Mouse (Mus musculus) heart, embryonic 13.5 days (tissue): ENCODE data around the gene Rnf126. TPM values are rescaled to one million over a fixed set of nuclear protein-coding genes. Genes with fewer than 3 reads are reported as not detected.
A peak's percentile ranks its signal among the peaks of the same experiment; 100 is the strongest.

Experiments
- ATAC-seq: fragments of 200-750 bp; cut with Nextera tagmentation; 2 replicates; pipeline ENCODE4 v1.8.0; 2017; ENCODE audit warnings: moderate TSS enrichment; ENCODE audit not compliant: insufficient number of reproducible peaks, low FRiP score, low TSS enrichment; ENCODE audit errors: extremely low read depth
- H3K27ac ChIP-seq: fragments of 300-500 bp; sonication (generic); replicated peaks from 2 replicates; pipeline ENCODE4 v1.5.1; 2015; ENCODE audit warnings: moderate library complexity, mild to moderate bottlenecking, inconsistent platforms
- H3K27me3 ChIP-seq: fragments of 300-500 bp; sonication (generic); replicated peaks from 2 replicates; pipeline ENCODE4 v1.6.1; 2015; ENCODE audit warnings: mild to moderate bottlenecking, inconsistent platforms
- H3K36me3 ChIP-seq: fragments of 300-500 bp; sonication (generic); 2 replicates; pipeline ENCODE4 v1.6.1; 2015; ENCODE audit warnings: mild to moderate bottlenecking, inconsistent platforms
- H3K4me1 ChIP-seq: fragments of 300-500 bp; sonication (generic); 2 replicates; pipeline ENCODE4 v1.6.1; 2015; ENCODE audit warnings: inconsistent platforms
- H3K4me2 ChIP-seq: fragments of 300-500 bp; sonication (generic); 2 replicates; pipeline ENCODE4 v1.6.1; 2015; ENCODE audit warnings: inconsistent platforms, mild to moderate bottlenecking, moderate library complexity
- H3K4me3 ChIP-seq: fragments of 300-500 bp; sonication (generic); 2 replicates; pipeline ENCODE4 v1.5.1; 2015; ENCODE audit warnings: moderate library complexity, mild to moderate bottlenecking, inconsistent platforms
- H3K9ac ChIP-seq: fragments of 300-500 bp; sonication (generic); 2 replicates; pipeline ENCODE4 v1.6.1; 2015; ENCODE audit warnings: inconsistent platforms, mild to moderate bottlenecking, moderate library complexity
- H3K9me3 ChIP-seq: fragments of 300-500 bp; sonication (generic); 2 replicates; pipeline ENCODE4 v1.6.1; 2016; ENCODE audit warnings: inconsistent platforms
- WGBS: fragments of 180-500 bp; shearing (Covaris S2); methylation state at CpG from one replicate; pipeline ENCODE4 v1.1.7; 2015; ENCODE audit warnings: mixed read lengths; 5-methylcytosine and 5-hydroxymethylcytosine counted together
- polyA plus RNA-seq: library from polyadenylated mRNA; unstranded; fragments of >200 nt; fragmentation: Nextera tagmentation; extraction: Ambion mirVana; gene quantifications from 2 replicates; pipeline ENCODE4 v1.2.1, GENCODE M21; 2015

Gene Rnf126
- polyA plus RNA-seq, 1 experiment from 2014 or later = 61.4 TPM

- no peak overlapping the region for H3K4me2 ChIP-seq
- H3K9ac ChIP-seq = no peak overlapping the region
- no peak overlapping the region for H3K27ac ChIP-seq
- no peaks in the 10 kb centered on the region for H3K27me3 ChIP-seq
- peaks cover 13% of the 10 kb centered on the region for H3K4me1 ChIP-seq
- peaks cover 27% of the 10 kb centered on the region for H3K9me3 ChIP-seq
- no peak for ATAC-seq
- 91% methylated on average over 15 of the region's 15 CpGs for WGBS
- H3K4me3 ChIP-seq = no peak overlapping the region
- H3K36me3 ChIP-seq = peaks cover 59% of the 10 kb centered on the region
Observed at GRCm38 (mm10) chr10:79743650-79744365, 22.9 kb downstream of the Rnf126 start.

DNA sequence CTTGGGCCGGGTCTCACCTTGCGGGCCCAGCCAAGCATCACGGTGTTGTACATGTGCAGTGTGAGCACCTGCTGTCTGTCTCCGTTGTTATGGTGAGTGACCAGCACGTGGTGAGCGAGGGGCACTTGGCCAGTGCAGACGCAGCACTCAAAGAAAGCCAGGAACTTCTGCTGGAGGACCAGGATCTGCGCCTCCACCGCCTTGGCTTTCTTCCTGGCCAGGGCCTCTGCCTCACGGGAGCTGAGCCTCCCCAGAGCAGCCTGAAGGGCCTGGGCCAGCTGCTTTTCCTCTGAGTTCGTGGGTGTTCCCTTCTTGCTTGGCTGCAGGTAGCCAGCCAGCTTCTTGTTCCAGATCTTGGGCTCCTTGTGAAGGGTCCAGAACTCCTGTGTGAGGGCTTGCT lies 23.6 kb downstream of the Rnf126 start:
- Histone ChIP-seq H3K9ac (no peak overlapping the region), H3K4me3 (no peak overlapping the region), H3K4me1 (peaks cover 13% of the 10 kb centered on the region), H3K27me3 (no peaks in the 10 kb centered on the region), H3K36me3 (peaks cover 65% of the 10 kb centered on the region), H3K4me2 (no peak overlapping the region), H3K9me3 (peaks cover 33% of the 10 kb centered on the region), H3K27ac (no peak overlapping the region)
- no peak for ATAC-seq
- WGBS = 86% methylated on average over 11 of the region's 11 CpGs

- no peak overlapping the region for H3K4me3 ChIP-seq
- H3K36me3 ChIP-seq = peaks cover 88% of the 10 kb centered on the region
- H3K27me3 ChIP-seq = peaks cover 14% of the 10 kb centered on the region
- peaks cover 56% of the 10 kb centered on the region for H3K9me3 ChIP-seq
- H3K27ac ChIP-seq = no peak overlapping the region
- no peak overlapping the region for H3K4me2 ChIP-seq
- 71% methylated on average over 11 of the region's 11 CpGs for WGBS
- ATAC-seq = no peak
- peaks cover 6% of the 10 kb centered on the region for H3K4me1 ChIP-seq
- H3K9ac ChIP-seq = no peak overlapping the region
Observed at GRCm38 (mm10) chr10:79740863-79741262, 25.9 kb downstream of the Rnf126 start.

DNA sequence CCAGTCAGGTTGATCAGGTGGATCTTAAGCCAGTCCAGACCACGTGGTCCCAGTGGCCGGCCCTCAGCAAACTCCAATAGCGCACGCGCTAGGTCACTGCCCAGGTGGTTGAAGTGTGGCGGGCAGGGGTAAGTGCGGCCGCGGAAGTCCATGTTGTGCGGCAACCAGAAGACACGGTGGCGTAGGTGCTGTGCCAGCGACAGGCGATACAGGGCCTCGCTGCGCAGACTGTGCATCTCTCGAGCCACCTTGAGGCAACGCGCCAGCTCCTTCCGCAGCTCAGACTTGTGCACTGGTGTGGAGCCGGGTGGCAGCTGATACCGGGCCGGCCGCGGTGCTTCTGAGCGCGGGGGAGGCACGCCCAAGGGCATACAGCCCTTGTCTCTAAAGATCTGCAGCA lies 27.5 kb downstream of the Rnf126 start:
- H3K4me1 ChIP-seq = peaks cover 6% of the 10 kb centered on the region; the same call in 1 of the 2 replicates
- WGBS = 94% methylated on average over 28 of the region's 28 CpGs
- no peak for ATAC-seq
- H3K4me3 ChIP-seq = no peak overlapping the region
- peaks cover 68% of the 10 kb centered on the region for H3K9me3 ChIP-seq
- peaks cover 30% of the 10 kb centered on the region for H3K27me3 ChIP-seq
- no peak overlapping the region for H3K9ac ChIP-seq
- no peak overlapping the region for H3K27ac ChIP-seq
- H3K4me2 ChIP-seq = no peak overlapping the region
- peaks cover 100% of the 10 kb centered on the region for H3K36me3 ChIP-seq

- ATAC-seq = no peak
- H3K4me2 ChIP-seq = no peak overlapping the region
- WGBS = 92% methylated on average over 10 of the region's 10 CpGs
- H3K27me3 ChIP-seq = peaks cover 30% of the 10 kb centered on the region
- H3K4me1 ChIP-seq = peaks cover 6% of the 10 kb centered on the region; the same call in 1 of the 2 replicates
- H3K4me3 ChIP-seq = no peak overlapping the region
- H3K9me3 ChIP-seq = peaks cover 68% of the 10 kb centered on the region
- H3K27ac ChIP-seq = no peak overlapping the region
- peaks cover 98% of the 10 kb centered on the region for H3K36me3 ChIP-seq
- no peak overlapping the region for H3K9ac ChIP-seq
Observed at GRCm38 (mm10) chr10:79738259-79738658, 28.5 kb downstream of the Rnf126 start.

DNA sequence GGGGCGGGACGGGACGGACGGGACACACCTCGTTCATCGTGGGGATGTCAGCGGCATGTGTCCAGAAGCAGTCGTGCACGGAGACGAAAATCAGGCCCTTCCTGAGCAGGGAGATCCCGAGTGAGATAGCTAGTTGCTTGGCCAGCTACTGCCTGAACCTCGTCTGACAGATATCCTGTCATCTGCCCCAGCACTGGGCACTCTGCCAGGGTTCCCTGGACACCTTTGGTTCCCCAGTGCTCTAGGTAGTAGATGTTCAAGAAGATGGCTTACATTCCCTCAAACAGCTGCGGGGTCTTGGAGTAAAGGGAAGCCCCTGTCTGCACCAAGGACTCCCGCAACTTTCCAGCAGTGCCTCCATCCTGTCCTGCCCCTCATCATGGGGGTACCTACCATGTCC lies 30.0 kb downstream of the Rnf126 start:
- no peak overlapping the region for H3K4me3 ChIP-seq
- H3K27ac ChIP-seq = no peak overlapping the region
- peaks cover 6% of the 10 kb centered on the region; the same call in 1 of the 2 replicates for H3K4me1 ChIP-seq
- H3K9me3 ChIP-seq = peaks cover 68% of the 10 kb centered on the region
- no peak overlapping the region for H3K4me2 ChIP-seq
- H3K36me3 ChIP-seq = peaks cover 87% of the 10 kb centered on the region
- WGBS = 89% methylated on average over 11 of the region's 14 CpGs
- peaks cover 30% of the 10 kb centered on the region for H3K27me3 ChIP-seq
- no peak overlapping the region for H3K9ac ChIP-seq
- no peak for ATAC-seq

DNA sequence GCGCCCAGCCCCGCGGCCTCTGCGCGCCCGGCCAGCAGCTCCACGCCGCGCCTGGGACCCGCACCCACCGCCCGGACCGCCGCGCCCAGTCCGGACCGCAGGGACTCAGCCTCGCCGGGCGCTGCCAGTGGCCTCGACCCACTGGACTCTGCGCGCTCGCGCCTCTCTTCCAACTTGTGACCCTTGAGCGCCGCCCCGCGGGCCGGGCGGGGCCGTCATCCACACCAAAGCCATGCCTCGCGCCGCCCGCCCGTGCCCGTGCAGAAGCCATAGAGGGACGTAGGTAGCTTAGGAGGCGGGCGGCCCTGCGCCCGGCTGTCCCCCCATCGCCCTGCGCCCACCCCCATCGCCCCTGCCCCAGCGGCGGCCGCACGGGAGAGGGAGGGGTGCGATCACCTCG lies 31.4 kb downstream of the Rnf126 start:
- H3K9ac ChIP-seq = no peak overlapping the region
- WGBS = 34% methylated on average over 49 of the region's 52 CpGs

GRCm38 (mm10) chr10:79733847-79734246 lies 32.9 kb downstream of the Rnf126 start:
- ATAC-seq = no peak
- Histone ChIP-seq H3K4me3 (no peak overlapping the region), H3K9ac (no peak overlapping the region), H3K27ac (no peak overlapping the region), H3K36me3 (peaks cover 58% of the 10 kb centered on the region), H3K9me3 (peaks cover 41% of the 10 kb centered on the region), H3K27me3 (peaks cover 35% of the 10 kb centered on the region), H3K4me1 (peaks cover 12% of the 10 kb centered on the region), H3K4me2 (no peak overlapping the region)
- 73% methylated on average over 15 of the region's 15 CpGs for WGBS

More for the DNA sequence above, 31.4 kb downstream of the Rnf126 start:
- Histone ChIP-seq H3K4me2 (peak overlapping the region; percentile 44), H3K4me3 (peak overlapping the region; percentile 25), H3K27me3 (peaks cover 30% of the 10 kb centered on the region), H3K4me1 (peaks cover 6% of the 10 kb centered on the region; the same call in 1 of the 2 replicates), H3K27ac (no peak overlapping the region), H3K36me3 (peaks cover 73% of the 10 kb centered on the region), H3K9me3 (peaks cover 56% of the 10 kb centered on the region)
- ATAC-seq = no peak

GRCm38 (mm10) chr10:79732500-79732899 lies 34.3 kb downstream of the Rnf126 start:
- ATAC-seq = no peak
- Histone ChIP-seq H3K4me3 (no peak overlapping the region), H3K9ac (no peak overlapping the region), H3K27me3 (peaks cover 43% of the 10 kb centered on the region), H3K27ac (no peak overlapping the region), H3K36me3 (peaks cover 45% of the 10 kb centered on the region), H3K4me1 (peaks cover 12% of the 10 kb centered on the region), H3K4me2 (no peak overlapping the region), H3K9me3 (peaks cover 30% of the 10 kb centered on the region)
- 90% methylated on average over 1 of the region's 1 CpGs for WGBS

DNA sequence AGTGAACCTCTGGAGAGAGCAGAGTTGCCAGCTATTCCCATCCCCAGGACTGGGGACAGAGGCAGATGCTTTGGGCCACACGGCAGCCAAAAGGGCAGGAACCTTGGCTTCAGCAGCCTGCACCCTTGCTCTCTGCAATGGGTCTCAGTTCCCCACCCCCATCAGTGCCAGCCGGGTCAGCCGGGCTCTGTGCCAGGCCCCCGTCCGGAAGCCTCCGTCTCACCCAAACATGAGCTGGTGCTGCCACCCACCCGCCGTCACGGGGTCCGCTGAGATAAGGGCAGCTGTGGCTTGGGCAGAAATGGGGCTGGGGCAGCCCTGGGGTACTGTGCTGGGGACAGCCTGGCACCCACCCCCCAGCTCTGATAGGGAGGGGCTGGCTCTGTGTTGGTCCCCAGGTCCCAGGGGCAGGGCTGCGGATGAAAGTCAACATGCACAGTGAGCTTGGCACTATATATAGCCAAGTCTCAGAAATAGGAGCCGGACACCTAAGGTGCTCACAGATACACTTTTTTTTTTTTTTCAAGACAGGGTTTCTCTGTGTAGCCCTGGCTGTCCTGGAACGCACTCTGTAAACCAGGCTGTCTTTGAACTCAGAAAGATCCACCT lies 37.3 kb downstream of the Rnf126 start:
- Histone ChIP-seq H3K9me3 (peaks cover 4% of the 10 kb centered on the region; the same call in 1 of the 2 replicates), H3K36me3 (peaks cover 14% of the 10 kb centered on the region), H3K4me1 (peaks cover 6% of the 10 kb centered on the region), H3K27me3 (peaks cover 15% of the 10 kb centered on the region), H3K4me3 (no peak overlapping the region), H3K4me2 (no peak overlapping the region), H3K9ac (no peak overlapping the region), H3K27ac (no peak overlapping the region)
- ATAC-seq = peak; percentile 12; the same call in 1 of the 2 replicates
- 65% methylated on average over 13 of the region's 13 CpGs for WGBS

DNA sequence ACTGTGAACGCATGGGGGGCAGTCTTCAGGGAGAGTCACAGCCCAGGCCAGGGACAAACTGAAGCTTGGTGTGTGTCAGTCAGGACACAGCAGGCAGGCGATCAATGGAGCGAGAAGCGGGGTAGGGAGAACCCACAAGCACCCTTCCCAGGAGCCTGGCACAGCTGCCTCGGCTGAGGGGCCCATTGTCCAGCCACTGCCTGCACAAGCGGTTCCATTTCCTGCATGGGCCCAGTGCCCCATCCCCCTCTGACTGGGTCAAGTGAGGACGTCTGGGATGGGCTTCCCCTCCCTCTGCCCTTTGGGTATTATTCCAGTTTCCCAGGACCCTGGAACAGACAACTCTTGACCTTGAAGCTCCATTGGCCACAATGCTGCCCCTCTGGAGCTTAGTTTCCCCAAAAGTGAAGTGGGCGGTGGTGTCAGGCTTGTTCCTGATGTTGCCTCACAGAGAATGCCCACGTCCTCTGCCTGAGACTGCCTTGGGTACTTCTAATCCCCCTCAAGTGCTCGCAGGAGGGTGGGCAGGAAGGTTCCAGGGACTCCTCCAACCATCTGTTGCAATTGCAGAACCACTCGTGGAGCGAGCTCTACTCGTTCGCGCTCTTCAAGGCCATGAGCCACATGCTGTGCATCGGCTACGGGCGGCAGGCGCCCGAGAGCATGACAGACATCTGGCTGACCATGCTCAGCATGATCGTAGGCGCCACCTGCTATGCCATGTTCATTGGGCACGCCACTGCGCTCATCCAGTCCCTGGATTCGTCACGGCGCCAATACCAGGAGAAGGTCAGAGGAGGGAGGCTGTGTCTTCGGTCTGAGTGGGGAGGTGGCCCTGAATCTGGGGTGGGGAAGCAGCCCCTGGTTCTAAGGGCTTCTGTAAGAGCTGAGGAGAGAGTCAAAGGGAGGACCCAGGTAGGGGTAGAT lies 38.2 kb downstream of the Rnf126 start:
- H3K4me3 ChIP-seq = no peak overlapping the region
- no peak overlapping the region for H3K27ac ChIP-seq
- H3K27me3 ChIP-seq = peaks cover 13% of the 10 kb centered on the region
- ATAC-seq = no peak
- no peak overlapping the region for H3K4me2 ChIP-seq
- H3K9ac ChIP-seq = no peak overlapping the region
- 69% methylated on average over 28 of the region's 28 CpGs for WGBS
- H3K36me3 ChIP-seq = peaks cover 5% of the 10 kb centered on the region
- peaks cover 12% of the 10 kb centered on the region for H3K4me1 ChIP-seq
- H3K9me3 ChIP-seq = peaks cover 4% of the 10 kb centered on the region; the same call in 1 of the 2 replicates
